Mouse (Mus musculus) midbrain, embryonic 10.5 days (tissue): ENCODE measurements around the gene Gm20481. TPM values are rescaled to one million over a fixed set of nuclear protein-coding genes. Genes with fewer than 3 reads are reported as not detected.
"Not testable (repeated sequence)": the region's sequence is repeated elsewhere in the genome, so short reads cannot be mapped to it uniquely, and the experiment has no call there.

Experiments
- DNase-seq: peaks from one replicate; pipeline ENCODE4 v3.0.0-alpha.2; 2017; ENCODE audit warnings: low spot score
- H3K27ac ChIP-seq: fragments of 300-500 bp; sonication (generic); replicated peaks from 2 replicates; pipeline ENCODE4 v1.5.1; 2016; ENCODE audit warnings: mild to moderate bottlenecking
- H3K27me3 ChIP-seq: fragments of 300-500 bp; sonication (generic); 2 replicates; pipeline ENCODE4 v1.6.1; 2016; ENCODE audit warnings: low read depth, mild to moderate bottlenecking; ENCODE audit not compliant: poor library complexity, severe bottlenecking
- H3K36me3 ChIP-seq: fragments of 300-500 bp; sonication (generic); 2 replicates; pipeline ENCODE4 v1.6.1; 2016; ENCODE audit warnings: mild to moderate bottlenecking, moderate library complexity
- H3K4me1 ChIP-seq: fragments of 300-500 bp; sonication (generic); 2 replicates; pipeline ENCODE4 v1.6.1; 2016
- H3K4me3 ChIP-seq: fragments of 300-500 bp; sonication (generic); 2 replicates; pipeline ENCODE4 v1.5.1; 2016; ENCODE audit warnings: mild to moderate bottlenecking, moderate library complexity
- H3K9me3 ChIP-seq: fragments of 300-500 bp; sonication (generic); replicated peaks from 2 replicates; pipeline ENCODE4 v1.6.1; 2016; ENCODE audit warnings: mild to moderate bottlenecking
- WGBS: fragments of 180-500 bp; shearing (Covaris S2); methylation state at CpG from one replicate; pipeline ENCODE4 v1.1.7; 2016; 5-methylcytosine and 5-hydroxymethylcytosine counted together
- polyA plus RNA-seq: library from polyadenylated mRNA; unstranded; fragments of >200 nt; fragmentation: Nextera tagmentation; extraction: Ambion mirVana; gene quantifications from 2 replicates; pipeline ENCODE4 v1.2.1, GENCODE M21; 2016

The Gm20481 gene
- polyA plus RNA-seq, 1 experiment from 2014 or later: 0.27 TPM

- no peak for DNase-seq
- no peak overlapping the region for H3K27ac ChIP-seq
- H3K4me3 ChIP-seq: no peak overlapping the region
- 71% methylated on average over 4 of the region's 4 CpGs for WGBS
- H3K36me3 ChIP-seq: peaks cover 19% of the 10 kb centered on the region
- H3K9me3 ChIP-seq: no peaks in the 10 kb centered on the region
- H3K4me1 ChIP-seq: peaks cover 17% of the 10 kb centered on the region
- peaks cover 36% of the 10 kb centered on the region for H3K27me3 ChIP-seq
Measured at GRCm38 (mm10) chr17:34954831-34955230, 14.9 kb upstream of the Gm20481 start.

- no peak for DNase-seq
- no peak overlapping the region for H3K4me3 ChIP-seq
- peaks cover 9% of the 10 kb centered on the region for H3K36me3 ChIP-seq
- 88% methylated on average over 3 of the region's 3 CpGs for WGBS
- peaks cover 16% of the 10 kb centered on the region for H3K4me1 ChIP-seq
- no peaks in the 10 kb centered on the region for H3K9me3 ChIP-seq
- no peak overlapping the region for H3K27ac ChIP-seq
- peaks cover 47% of the 10 kb centered on the region for H3K27me3 ChIP-seq
Measured at GRCm38 (mm10) chr17:34955884-34956283, 13.8 kb upstream of the Gm20481 start.

GRCm38 (mm10) chr17:34956340-34956739, 13.4 kb upstream of the Gm20481 start:
- WGBS: 58% methylated on average over 1 of the region's 1 CpGs
- no peak for DNase-seq
- Histone ChIP-seq H3K27ac (no peak overlapping the region), H3K4me3 (no peak overlapping the region), H3K4me1 (peaks cover 12% of the 10 kb centered on the region), H3K36me3 (peaks cover 4% of the 10 kb centered on the region), H3K27me3 (peaks cover 51% of the 10 kb centered on the region), H3K9me3 (no peaks in the 10 kb centered on the region)

GRCm38 (mm10) chr17:34957291-34957690, 12.4 kb upstream of the Gm20481 start:
- H3K27ac ChIP-seq, H3K9me3 ChIP-seq, H3K36me3 ChIP-seq, DNase-seq, H3K4me3 ChIP-seq: not testable (repeated sequence)
- H3K27me3 ChIP-seq: peaks cover 60% of the 10 kb centered on the region
- peaks cover 12% of the 10 kb centered on the region for H3K4me1 ChIP-seq
- WGBS: 21% methylated on average over 36 of the region's 40 CpGs

- DNase-seq, H3K4me3 ChIP-seq, H3K36me3 ChIP-seq, H3K27ac ChIP-seq, H3K9me3 ChIP-seq: not testable (repeated sequence)
- Histone ChIP-seq H3K27me3 (peaks cover 67% of the 10 kb centered on the region), H3K4me1 (peaks cover 12% of the 10 kb centered on the region)
- 29% methylated on average over 25 of the region's 40 CpGs for WGBS
Measured at GRCm38 (mm10) chr17:34957966-34958365, 11.7 kb upstream of the Gm20481 start.

- H3K27ac ChIP-seq, H3K36me3 ChIP-seq, DNase-seq, H3K9me3 ChIP-seq: not testable (repeated sequence)
- H3K27me3 ChIP-seq: peaks cover 74% of the 10 kb centered on the region
- H3K4me3 ChIP-seq: peak overlapping the region; percentile 62
- WGBS: 3% methylated on average over 31 of the region's 47 CpGs
- peaks cover 12% of the 10 kb centered on the region for H3K4me1 ChIP-seq
Measured at GRCm38 (mm10) chr17:34958734-34959129, 11.0 kb upstream of the Gm20481 start.

GRCm38 (mm10) chr17:34959130-34959778, 10.5 kb upstream of the Gm20481 start, which contains the start of gene Hspa1b:
Hspa1b (minus strand) TSS chr17:34959238.
- Histone ChIP-seq H3K4me3 (peak within 1 kb of the TSS; percentile 62), H3K27me3 (peaks cover 76% of the 10 kb centered on the region), H3K4me1 (peaks cover 14% of the 10 kb centered on the region), H3K27ac (peak within 1 kb of the TSS; percentile 87)
- H3K9me3 ChIP-seq, H3K36me3 ChIP-seq: not testable (repeated sequence)
- under 1% methylated on average over 29 of the region's 32 CpGs for WGBS
- peak; percentile 79 for DNase-seq

GRCm38 (mm10) chr17:34959881-34960515, 9.7 kb upstream of the Gm20481 start:
- Histone ChIP-seq H3K27me3 (peaks cover 77% of the 10 kb centered on the region), H3K36me3 (no peaks in the 10 kb centered on the region), H3K27ac (peak overlapping the region; percentile 87), H3K9me3 (no peaks in the 10 kb centered on the region), H3K4me1 (peaks cover 21% of the 10 kb centered on the region), H3K4me3 (peak overlapping the region; percentile 62)
- WGBS: 21% methylated on average over 12 of the region's 12 CpGs
- peak; percentile 32 for DNase-seq

- no peaks in the 10 kb centered on the region for H3K9me3 ChIP-seq
- H3K27ac ChIP-seq: no peak overlapping the region
- DNase-seq: no peak
- H3K27me3 ChIP-seq: peaks cover 74% of the 10 kb centered on the region
- no peak overlapping the region for H3K4me3 ChIP-seq
- peaks cover 24% of the 10 kb centered on the region for H3K4me1 ChIP-seq
- no peaks in the 10 kb centered on the region for H3K36me3 ChIP-seq
Measured at GRCm38 (mm10) chr17:34960702-34961493, 8.8 kb upstream of the Gm20481 start.

- DNase-seq: no peak
- peaks cover 72% of the 10 kb centered on the region for H3K27me3 ChIP-seq
- H3K36me3 ChIP-seq: no peaks in the 10 kb centered on the region
- no peak overlapping the region for H3K4me3 ChIP-seq
- H3K4me1 ChIP-seq: peaks cover 24% of the 10 kb centered on the region
- H3K27ac ChIP-seq: no peak overlapping the region
- H3K9me3 ChIP-seq: no peaks in the 10 kb centered on the region
- 52% methylated on average over 3 of the region's 3 CpGs for WGBS
Measured at GRCm38 (mm10) chr17:34962125-34962524, 7.6 kb upstream of the Gm20481 start.

GRCm38 (mm10) chr17:34962841-34963240, 6.9 kb upstream of the Gm20481 start:
- Histone ChIP-seq H3K27me3 (peaks cover 74% of the 10 kb centered on the region), H3K4me3 (no peak overlapping the region), H3K27ac (no peak overlapping the region), H3K4me1 (peaks cover 24% of the 10 kb centered on the region), H3K9me3 (no peaks in the 10 kb centered on the region), H3K36me3 (no peaks in the 10 kb centered on the region)
- WGBS: 58% methylated on average over 1 of the region's 1 CpGs
- no peak for DNase-seq

GRCm38 (mm10) chr17:34964640-34965049, 5.1 kb upstream of the Gm20481 start:
- Histone ChIP-seq H3K9me3 (no peaks in the 10 kb centered on the region), H3K36me3 (no peaks in the 10 kb centered on the region), H3K27me3 (peaks cover 90% of the 10 kb centered on the region), H3K4me1 (peaks cover 20% of the 10 kb centered on the region), H3K4me3 (no peak overlapping the region), H3K27ac (peak overlapping the region; percentile 29; the same call in 1 of the 2 replicates)
- no peak for DNase-seq
- 26% methylated on average over 1 of the region's 1 CpGs for WGBS

- Histone ChIP-seq H3K27me3 (peaks cover 90% of the 10 kb centered on the region), H3K9me3 (no peaks in the 10 kb centered on the region), H3K36me3 (no peaks in the 10 kb centered on the region), H3K27ac (no peak overlapping the region), H3K4me3 (no peak overlapping the region), H3K4me1 (peaks cover 12% of the 10 kb centered on the region)
- no peak for DNase-seq
- WGBS: 88% methylated on average over 5 of the region's 5 CpGs
Measured at GRCm38 (mm10) chr17:34965627-34966026, 4.1 kb upstream of the Gm20481 start.
